Mouse (Mus musculus): ENCODE measurements around the gene Col6a2.

Col6a2 gene

GRCm38 (mm10) chr10:76622928-76623680 is at the start of gene Col6a2:
Gene Col6a2 (minus strand): TSS chr10:76623630.
- in situ Hi-C loops (cut with MboI, MseI): loop anchor here in 1 of 2 experiments (5.0 kb wide), 1 partner anchor 109 kb away; no protein-coding TSS in a partner anchor

- in situ Hi-C loops (cut with MboI, MseI): no loop called here
Observed at GRCm38 (mm10) chr10:76671939-76672338, 48.5 kb upstream of the Col6a2 start.

GRCm38 (mm10) chr10:76668947-76669284 is 45.5 kb upstream of the Col6a2 start:
- in situ Hi-C loops (cut with MboI, MseI): no loop called here

DNA sequence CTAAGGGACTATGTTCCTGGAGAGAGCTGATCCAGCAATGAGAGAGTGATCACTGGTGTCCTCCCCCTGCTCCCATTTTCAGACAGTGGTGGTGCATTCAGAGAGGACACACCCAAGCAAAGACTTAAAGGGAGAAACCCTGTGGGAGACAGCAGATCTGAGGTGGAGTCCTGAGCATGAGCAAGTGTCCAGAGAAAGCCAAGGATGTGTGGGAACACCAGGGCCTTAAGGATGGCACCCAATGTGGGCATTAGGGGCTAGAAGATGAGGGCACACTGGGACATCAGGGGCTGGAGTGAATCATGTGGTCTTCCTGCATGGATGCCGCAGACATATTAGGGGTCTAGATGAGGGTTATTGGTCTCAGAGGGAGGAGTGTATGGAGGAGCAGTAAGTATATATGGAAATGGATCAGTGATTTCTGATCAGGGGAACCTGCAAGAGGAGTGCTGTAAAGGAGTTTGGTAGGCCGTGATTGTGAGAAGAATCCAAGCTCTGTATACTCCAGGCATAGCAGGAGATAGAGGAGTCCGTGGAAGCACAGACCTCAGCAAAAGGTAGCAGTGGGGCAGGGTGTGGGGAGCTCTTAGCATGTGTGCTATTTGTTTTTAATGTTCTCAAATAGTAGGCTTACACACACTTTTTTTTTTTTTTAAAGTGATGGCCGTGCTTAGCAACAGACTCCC is 45.0 kb upstream of the Col6a2 start:
- in situ Hi-C loops (cut with MboI, MseI): no loop called here

DNA sequence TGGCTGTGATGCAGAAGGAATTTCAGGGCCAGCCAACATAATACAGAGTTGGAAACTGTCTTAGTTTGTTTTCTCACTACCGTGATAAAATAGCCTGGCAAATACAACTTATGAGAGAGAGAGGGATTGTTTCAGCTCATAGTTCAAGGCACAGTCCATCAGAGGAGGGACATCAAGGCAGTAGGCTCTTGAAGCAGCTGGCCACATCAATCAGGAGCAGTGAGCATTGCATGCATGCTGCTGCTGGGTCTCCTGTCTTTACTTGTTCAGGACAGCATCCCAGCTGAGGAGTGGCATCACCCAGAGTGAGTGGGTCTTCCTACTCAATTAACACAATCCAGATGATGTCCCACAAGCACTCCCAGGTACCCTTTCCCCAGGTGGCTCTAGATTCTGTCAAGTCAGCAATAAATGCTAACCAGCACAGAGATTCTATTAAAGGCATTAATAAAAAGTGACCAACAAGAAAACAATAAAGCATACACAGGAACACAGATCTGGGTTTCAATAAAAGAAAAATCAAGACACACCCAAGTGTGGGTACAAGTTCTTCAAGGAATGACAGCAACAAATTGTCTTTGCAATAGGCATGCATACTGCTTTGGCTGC is 43.9 kb upstream of the Col6a2 start:
- in situ Hi-C loops (cut with MboI, MseI): no loop called here

- in situ Hi-C loops (cut with MboI, MseI): no loop called here
Observed at GRCm38 (mm10) chr10:76665551-76665950, 42.1 kb upstream of the Col6a2 start.

GRCm38 (mm10) chr10:76664156-76665115 is 41.0 kb upstream of the Col6a2 start:
- in situ Hi-C loops (cut with MboI, MseI): no loop called here

- in situ Hi-C loops (cut with MboI, MseI): loop anchor here in 1 of 2 experiments (5.0 kb wide), 1 partner anchor 656 kb away; no protein-coding TSS in a partner anchor
Observed at GRCm38 (mm10) chr10:76653345-76654336, 30.2 kb upstream of the Col6a2 start.

DNA sequence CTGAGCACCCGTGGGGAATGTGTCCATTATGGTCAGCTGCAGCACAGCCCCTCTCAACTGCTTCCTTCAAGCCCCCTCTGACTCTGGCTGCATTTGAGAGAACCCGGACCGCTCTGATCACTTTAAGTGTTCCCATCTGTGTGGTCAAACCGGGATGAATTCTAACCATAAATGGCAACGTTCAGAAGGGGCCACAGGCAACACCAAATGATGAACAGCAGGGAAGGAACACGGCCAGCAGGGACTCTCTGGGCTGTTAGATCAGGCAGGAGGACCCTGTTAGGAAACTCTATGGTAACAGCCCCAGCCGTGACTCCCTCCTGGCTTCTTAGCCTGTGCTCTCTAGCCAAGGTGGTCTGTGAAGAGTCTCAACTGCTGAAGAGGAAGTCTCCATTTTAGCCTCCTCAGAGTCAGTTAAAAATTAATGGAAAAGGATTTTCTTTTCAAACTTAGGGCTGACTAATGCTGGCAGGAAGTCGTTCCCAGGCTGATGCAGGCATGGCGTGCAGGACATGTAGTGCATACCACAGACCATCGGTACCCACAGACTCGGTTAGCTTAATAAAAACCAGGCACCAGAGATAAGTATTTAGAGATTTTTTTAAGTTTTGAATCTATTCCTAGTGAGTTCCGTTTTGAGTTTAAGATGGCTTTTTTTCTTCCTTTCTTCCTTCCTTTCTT is 27.4 kb upstream of the Col6a2 start:
- in situ Hi-C loops (cut with MboI, MseI): loop anchor here in 1 of 2 experiments (5.0 kb wide), 1 partner anchor 654 kb away; no protein-coding TSS in a partner anchor

DNA sequence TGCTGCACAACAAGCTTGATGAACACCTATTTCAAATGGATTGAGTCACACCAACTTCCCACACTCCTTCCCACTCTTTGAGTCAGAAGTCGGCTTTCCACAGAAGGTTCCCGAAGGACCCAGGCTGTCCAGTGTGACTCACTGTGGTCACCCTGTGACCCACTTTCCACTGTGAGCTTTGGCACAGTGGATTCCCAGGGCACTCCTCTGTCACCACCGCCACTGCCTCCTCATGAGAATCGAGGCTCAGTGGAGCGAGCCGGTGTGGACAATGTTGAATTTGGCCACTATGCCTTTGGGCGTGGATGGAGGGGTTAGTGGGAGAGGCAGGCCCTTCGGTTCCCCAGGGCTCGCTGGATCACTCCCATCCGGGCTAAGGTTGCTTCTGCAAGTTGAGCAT is 25.3 kb upstream of the Col6a2 start:
- in situ Hi-C loops (cut with MboI, MseI): no loop called here

DNA sequence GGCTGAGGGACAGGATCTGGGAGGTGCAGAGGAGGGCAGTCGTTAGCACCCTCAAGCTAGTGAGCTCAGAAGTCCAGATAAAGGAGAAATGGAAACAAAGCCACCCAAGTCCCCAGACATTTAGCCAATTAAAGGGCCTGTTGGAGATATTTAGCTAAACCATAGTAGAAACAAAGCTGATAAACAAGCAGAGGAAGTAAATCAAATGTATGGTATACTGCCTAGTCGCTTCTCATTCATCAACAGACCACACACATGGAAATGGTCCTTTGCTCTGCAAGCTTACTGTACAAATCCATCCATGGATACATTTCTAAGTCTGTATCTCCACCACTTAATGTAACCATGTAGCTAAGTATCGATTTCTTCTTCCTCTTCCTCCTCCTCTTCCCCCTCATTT is 24.0 kb upstream of the Col6a2 start:
- in situ Hi-C loops (cut with MboI, MseI): no loop called here

DNA sequence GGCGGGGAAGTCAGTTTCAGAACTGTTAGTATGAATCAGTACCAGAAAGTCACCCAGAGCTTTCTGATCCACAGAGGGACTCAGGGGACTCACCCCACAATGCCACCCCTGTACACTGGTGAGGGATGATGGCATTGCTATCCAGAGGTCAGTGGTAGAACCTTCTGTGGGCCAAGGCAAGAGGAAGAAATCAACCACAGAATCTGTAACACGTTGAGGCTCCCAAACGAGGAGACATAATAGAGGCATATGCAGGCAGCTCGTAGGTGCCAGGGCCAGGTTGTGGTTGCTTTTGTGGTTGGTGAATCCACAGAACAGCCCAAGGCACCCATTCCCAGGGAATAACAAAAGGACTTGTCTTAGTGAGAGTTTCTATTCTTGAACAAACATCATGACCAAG is 22.3 kb upstream of the Col6a2 start:
- in situ Hi-C loops (cut with MboI, MseI): no loop called here

DNA sequence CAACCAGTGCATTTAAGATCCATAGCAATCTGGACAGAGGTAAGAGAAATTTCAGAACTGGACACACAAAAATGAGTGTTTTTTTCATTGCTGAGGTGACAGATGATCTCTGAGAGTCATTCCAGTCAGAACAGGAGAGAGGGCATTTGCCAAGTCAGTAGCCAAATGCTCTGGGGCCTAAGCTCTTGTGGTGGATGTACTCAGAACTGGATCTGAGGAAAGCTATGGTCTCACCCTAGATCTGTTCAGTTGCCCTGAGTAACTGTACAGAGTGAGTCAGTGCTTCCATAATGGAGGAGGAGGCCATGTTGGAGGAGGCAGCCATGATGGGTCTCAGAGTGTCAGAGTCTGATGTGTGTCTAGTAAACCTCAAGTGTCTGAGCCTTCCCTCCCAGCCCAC is 21.6 kb upstream of the Col6a2 start:
- in situ Hi-C loops (cut with MboI, MseI): no loop called here

DNA sequence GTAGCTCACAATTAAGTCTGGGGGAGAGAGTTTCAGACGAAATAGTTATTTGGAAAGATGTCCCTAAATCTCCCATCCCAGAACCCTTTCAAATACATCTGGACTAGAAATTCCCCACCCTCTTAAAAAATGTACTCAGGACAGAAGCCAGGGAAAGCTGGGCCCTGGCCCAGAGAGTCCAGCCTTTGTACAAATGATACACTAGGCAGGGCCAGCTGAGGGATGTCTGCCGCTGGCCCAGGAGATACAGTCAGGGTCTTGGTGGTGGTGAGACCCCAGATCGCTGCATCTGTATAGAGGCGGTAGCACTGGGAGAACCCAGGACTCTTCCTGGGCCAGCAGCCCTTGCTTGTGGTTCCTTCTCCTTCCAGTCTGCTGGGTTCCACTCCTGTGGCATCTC is 20.6 kb upstream of the Col6a2 start:
- in situ Hi-C loops (cut with MboI, MseI): no loop called here

DNA sequence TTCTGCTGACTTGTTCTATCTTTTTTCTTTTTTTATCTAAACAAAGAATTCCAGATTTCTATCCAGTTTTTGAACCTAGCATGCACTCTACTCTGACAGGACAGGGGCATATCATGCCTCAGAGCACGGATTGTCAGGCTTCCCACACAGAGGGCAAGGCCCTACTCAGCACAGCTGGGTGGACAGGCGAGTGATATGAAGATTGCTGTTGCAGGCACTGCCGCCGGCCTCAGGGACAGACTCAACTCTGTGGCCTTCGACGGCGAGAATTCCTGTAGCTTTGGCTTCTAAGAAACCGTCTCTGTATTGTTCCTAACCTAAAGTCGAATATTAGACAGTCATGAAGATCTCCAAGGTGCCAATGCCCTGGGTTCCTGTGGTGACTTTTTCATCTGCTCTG is 20.0 kb upstream of the Col6a2 start:
- in situ Hi-C loops (cut with MboI, MseI): no loop called here

- in situ Hi-C loops (cut with MboI, MseI): no loop called here
Observed at GRCm38 (mm10) chr10:76642628-76643434, 19.4 kb upstream of the Col6a2 start.

GRCm38 (mm10) chr10:76641894-76642627 is 18.6 kb upstream of the Col6a2 start:
- in situ Hi-C loops (cut with MboI, MseI): no loop called here

DNA sequence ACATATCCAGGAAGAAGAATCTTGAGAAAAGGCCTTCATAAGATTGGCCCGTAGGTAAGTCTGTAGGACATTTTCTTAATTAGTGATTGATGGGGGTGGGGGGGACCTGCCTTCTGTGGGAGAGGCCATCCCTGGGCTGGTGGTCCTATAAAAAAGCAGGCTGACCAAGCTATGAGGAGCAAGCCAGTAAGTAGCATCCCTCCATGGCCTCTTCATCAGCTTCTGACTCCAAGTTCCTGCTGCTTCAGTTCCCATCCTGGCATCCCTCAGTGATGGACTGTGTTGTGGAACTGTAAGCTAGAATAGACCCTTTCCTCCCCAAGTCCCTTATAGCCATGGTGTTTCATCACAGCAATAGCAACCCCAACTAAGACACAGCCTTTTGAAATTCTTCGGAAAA is 16.5 kb upstream of the Col6a2 start:
- in situ Hi-C loops (cut with MboI, MseI): no loop called here

All from T-helper 17 cell (primary cell).